In the genomic region with DNA sequence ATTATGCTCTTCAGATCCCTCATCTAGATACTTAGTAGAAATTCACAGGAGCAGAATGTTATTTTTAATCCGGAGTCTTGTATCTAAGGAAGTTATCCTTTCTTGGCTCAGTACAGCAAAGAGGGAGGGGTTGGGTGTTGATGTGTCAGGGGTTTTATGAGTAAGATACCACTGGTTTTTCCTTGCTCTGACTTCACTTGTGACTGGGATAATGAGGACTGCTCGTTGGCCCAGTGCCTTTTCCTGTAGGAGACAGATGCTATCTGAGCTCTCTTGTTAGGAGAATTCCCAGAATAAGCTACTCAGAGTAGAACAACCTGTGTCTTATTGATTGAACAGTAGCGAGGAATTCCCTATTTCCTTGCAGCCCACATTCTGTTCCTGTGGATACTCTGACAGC, we compare ENCODE assay signal across 8 mouse cellular contexts. TPM values are rescaled to one million over a fixed set of nuclear protein-coding genes. Genes with fewer than 3 reads are reported as not detected.
DNase-seq lines count a peak whose midpoint lies in the region; ATAC-seq lines count a peak whose summit lies in the region.

No protein-coding gene starts in this region.

- DNase-seq in adrenal gland, adult 8-10 months = peak; percentile 12
- DNase-seq in adrenal gland, postnatal 10 days = no peak
- peak; percentile 3 to 8 for DNase-seq in urinary bladder, postnatal 36 days (ENCODE audit: low spot score in 2 of 2)
- DNase-seq in urinary bladder, postnatal 10 days (ENCODE audit: low spot score) = no peak
- peak; percentile 30 to 65 for DNase-seq in lung, adult 18-20 months

- ATAC-seq in inflammation-experienced regulatory T-cells, adult 6 months = no peak
- no peak for ATAC-seq in erythroblast, adult 5-6 weeks (replicated peaks; ENCODE audit: low FRiP score, poor library complexity, severe bottlenecking)
- no peak for ATAC-seq in cerebellum, adult (ENCODE audit: insufficient number of reproducible peaks, low FRiP score, low TSS enrichment)

RNA-seq across cellular contexts. Expression of gene Ptprk, which starts 39.3 kb away (rescaled TPM):
- 10 to 100 TPM; 10.6 to 11.7 (median 11.5) TPM for total RNA-seq in adrenal gland, adult 8-10 months (2022)
- total RNA-seq in adrenal gland, postnatal 10 days (2021) = 10 to 100 TPM; 21.8 to 24.1 TPM
- polyA plus RNA-seq in inflammation-experienced regulatory T-cells, adult 6 months (2017; shearing (Covaris generic)) = 1 to 10 TPM in 1 of 3 experiments, under 1 TPM in 1, not detected in 1; 0.17 to 5.3 TPM
- total RNA-seq in erythroblast, adult 5-6 weeks (2015; ENCODE audit: low replicate concordance) = not detected in 2 replicates
- total RNA-seq in erythroblast, adult 5-6 weeks (2017; ENCODE audit: low replicate concordance) = 0.70 TPM in 1 of 2 replicates, not detected in the other

Comparison
In these comparisons a context has a peak if more than half of its experiments do, and no peak if none do; other contexts are left out.
1. DNase-seq: peak in adrenal gland, adult 8-10 months (single experiment), urinary bladder, postnatal 36 days (2 of 2) and lung, adult 18-20 months (2 of 2); none in adrenal gland, postnatal 10 days (single experiment) and urinary bladder, postnatal 10 days (single experiment).
2. RNA of gene Ptprk, which starts 39.3 kb away (total RNA-seq): 21.8 to 24.1 TPM in adrenal gland, postnatal 10 days and 10.6 to 11.7 TPM in adrenal gland, adult 8-10 months; 0.70 TPM in erythroblast, adult 5-6 weeks; every median in the first group is over 4 times any median in the second.